Mouse (Mus musculus) subcutaneous adipose tissue, adult 2 months (tissue): ENCODE measurements around the gene Ccdc137. TPM values are rescaled to one million over a fixed set of nuclear protein-coding genes. Genes with fewer than 3 reads are reported as not detected.

Experiments
- polyA plus RNA-seq: library from polyadenylated mRNA; depleted of rRNA; stranded (reverse); fragments of >200 nt; gene quantifications from 2 replicates; pipeline ENCODE4 v1.2.3, GENCODE M21; 2012; ENCODE audit warnings: low replicate concordance; rRNA removed

Ccdc137 gene
- polyA plus RNA-seq = 15.0 and 26.0 TPM in 2 replicates

GRCm38 (mm10) chr11:120457772-120458751 lies at the start of gene Ccdc137, which contains the start of gene Oxld1:
Ccdc137 (plus strand) TSS chr11:120458115.
Oxld1 (minus strand) TSS chr11:120458068.

GRCm38 (mm10) chr11:120437152-120437856 lies 20.6 kb upstream of the Ccdc137 start, which contains the start of gene Nploc4:
Nploc4 (minus strand) TSS chr11:120437708.

GRCm38 (mm10) chr11:120442344-120442743 lies 15.6 kb upstream of the Ccdc137 start, which contains the start of gene Tspan10:
Tspan10 (plus strand) TSS chr11:120442644.

GRCm38 (mm10) chr11:120453306-120453705 lies 4.6 kb upstream of the Ccdc137 start, which contains the start of gene Pde6g:
Pde6g (minus strand) TSS chr11:120453500.

GRCm38 (mm10) chr11:120467051-120467735 lies 9.3 kb downstream of the Ccdc137 start, which contains the start of gene Arl16:
Arl16 (minus strand) TSS chr11:120467607.

GRCm38 (mm10) chr11:120484265-120484981 lies 26.5 kb downstream of the Ccdc137 start, which contains the start of gene Mrpl12:
Mrpl12 (plus strand) TSS chr11:120484613.

GRCm38 (mm10) chr11:120491317-120492023 lies 33.6 kb downstream of the Ccdc137 start, which contains the start of gene Slc25a10:
Slc25a10 (plus strand) TSS chr11:120491840.

Other genes starting within 250 kb of the Ccdc137 start
- 11.1 and 14.7 TPM in 2 replicates for gene Bahcc1, start 225.2 kb upstream of the Ccdc137 start, polyA plus RNA-seq
- gene Actg1, start 109.6 kb upstream of the Ccdc137 start, polyA plus RNA-seq = 1,196 and 1,314 TPM in 2 replicates
- gene Fscn2, start 96.6 kb upstream of the Ccdc137 start, polyA plus RNA-seq = not detected in 2 replicates
- 33.9 and 79.5 TPM in 2 replicates for gene Faap100, start 79.4 kb upstream of the Ccdc137 start, polyA plus RNA-seq
- 67.6 and 68.3 TPM in 2 replicates for gene Nploc4, start 20.4 kb upstream of the Ccdc137 start, polyA plus RNA-seq
- gene Tspan10, start 15.5 kb upstream of the Ccdc137 start, polyA plus RNA-seq = 0.09 TPM in 1 of 2 replicates, not detected in the other
- 0.70 and 1.1 TPM in 2 replicates for gene Pde6g, start 4.6 kb upstream of the Ccdc137 start, polyA plus RNA-seq
- gene Oxld1, start within 50 bp of the Ccdc137 start, polyA plus RNA-seq = 27.4 and 32.4 TPM in 2 replicates
- 29.0 and 40.5 TPM in 2 replicates for gene Arl16, start 9.5 kb downstream of the Ccdc137 start, polyA plus RNA-seq
- 108 and 111 TPM in 2 replicates for gene Mrpl12, start 26.5 kb downstream of the Ccdc137 start, polyA plus RNA-seq
- 651 and 925 TPM in 2 replicates for gene Slc25a10, start 33.7 kb downstream of the Ccdc137 start, polyA plus RNA-seq
- 1.3 and 3.8 TPM in 2 replicates for gene Gcgr, start 72.6 kb downstream of the Ccdc137 start, polyA plus RNA-seq
- 157 and 174 TPM in 2 replicates for gene Mcrip1, start 91.6 kb downstream of the Ccdc137 start, polyA plus RNA-seq
- gene Ppp1r27, start 93.0 kb downstream of the Ccdc137 start, polyA plus RNA-seq = not detected in 2 replicates
- gene P4hb, start 115.1 kb downstream of the Ccdc137 start, polyA plus RNA-seq = 212 and 315 TPM in 2 replicates
- 706 and 742 TPM in 2 replicates for gene Arhgdia, start 123.5 kb downstream of the Ccdc137 start, polyA plus RNA-seq
- gene Alyref, start 140.2 kb downstream of the Ccdc137 start, polyA plus RNA-seq = 26.4 and 41.1 TPM in 2 replicates
- 102 and 121 TPM in 2 replicates for gene Anapc11, start 140.3 kb downstream of the Ccdc137 start, polyA plus RNA-seq
- 0.39 and 2.5 TPM in 2 replicates for gene Npb, start 150.4 kb downstream of the Ccdc137 start, polyA plus RNA-seq
- 202 and 224 TPM in 2 replicates for gene Pcyt2, start 159.8 kb downstream of the Ccdc137 start, polyA plus RNA-seq
- gene Sirt7, start 167.1 kb downstream of the Ccdc137 start, polyA plus RNA-seq = 63.3 and 73.1 TPM in 2 replicates
- gene Mafg, start 175.5 kb downstream of the Ccdc137 start, polyA plus RNA-seq = 53.4 and 67.3 TPM in 2 replicates
- 8.3 and 23.9 TPM in 2 replicates for gene Pycr1, start 185.7 kb downstream of the Ccdc137 start, polyA plus RNA-seq
- 0.14 TPM in 1 of 2 replicates, not detected in the other for gene Myadml2, start 190.0 kb downstream of the Ccdc137 start, polyA plus RNA-seq
- gene Notum, start 203.1 kb downstream of the Ccdc137 start, polyA plus RNA-seq = 5.0 TPM in 1 of 2 replicates, not detected in the other
- 89.5 and 105 TPM in 2 replicates for gene Aspscr1, start 214.9 kb downstream of the Ccdc137 start, polyA plus RNA-seq